Mouse (Mus musculus): ENCODE results near the gene Bcl6. TPM values are rescaled to one million over a fixed set of nuclear protein-coding genes. Genes with fewer than 3 reads are reported as not detected.

Gene Bcl6
- polyA plus RNA-seq, 1 experiment from 2014 or later: 1.2 TPM

DNA sequence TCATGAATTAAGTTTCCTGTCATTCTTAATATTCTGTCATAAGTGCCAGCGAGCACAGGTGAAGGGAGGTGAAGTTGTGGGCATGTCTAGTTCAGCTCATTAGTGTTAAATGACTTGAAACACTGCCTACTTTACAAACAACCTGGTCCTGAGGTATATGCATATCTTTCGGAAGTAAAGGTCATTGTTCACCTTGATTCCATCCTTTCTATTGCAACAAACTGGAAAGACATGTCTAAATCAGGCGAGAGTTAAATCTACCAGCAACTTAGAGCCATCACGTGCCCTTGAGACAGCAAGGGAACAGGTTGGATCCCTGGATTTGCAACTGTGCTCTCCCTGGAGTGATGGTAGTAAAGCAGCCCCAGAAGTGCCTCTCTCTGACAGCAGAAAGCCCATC, 34.0 kb upstream of the Bcl6 start:
- no peak for TF ChIP-seq CTCF (IDR thresholded peaks at IDR 0.05; ENCODE audit: low read depth)
- Histone ChIP-seq H3K9me3 (ENCODE audit: low read depth, low read length) (no peaks in the 10 kb centered on the region), H3K27me3 (ENCODE audit: insufficient read depth, low read length) (no peaks in the 10 kb centered on the region), H3K36me3 (ENCODE audit: insufficient read depth) (no peaks in the 10 kb centered on the region), H3K4me3 (ENCODE audit: low read depth, low read length) (no peak overlapping the region), H3K9ac (no peak overlapping the region), H3K27ac (ENCODE audit: low read depth) (no peak overlapping the region), H3K4me2 (no peak overlapping the region), H3K4me1 (ENCODE audit: insufficient read depth) (no peaks in the 10 kb centered on the region)
- DNase-seq (no peak), ATAC-seq (ENCODE audit: insufficient read depth) (no peak)
- WGBS: 84% methylated on average over 4 of the region's 4 CpGs

DNA sequence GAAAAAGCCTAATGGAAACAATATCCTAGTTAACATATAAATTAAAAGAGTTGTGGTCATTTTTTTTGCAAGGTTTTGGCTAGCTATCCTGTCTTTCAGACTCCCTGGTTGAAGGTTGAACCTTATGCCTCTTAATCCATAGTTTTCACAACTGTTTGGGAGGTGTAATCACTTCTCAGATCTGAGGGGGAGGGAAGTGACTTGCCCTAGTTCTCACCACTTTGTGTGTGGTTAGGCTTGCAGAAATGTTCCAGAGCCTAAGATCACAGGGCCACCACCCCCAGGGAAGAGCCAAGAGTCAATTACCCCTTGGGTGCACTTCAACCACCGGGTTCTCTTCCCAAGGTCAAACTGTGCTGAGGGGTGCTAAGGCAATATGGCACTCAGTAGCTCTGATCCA, 33.1 kb upstream of the Bcl6 start:
- Histone ChIP-seq H3K9me3 (ENCODE audit: low read depth, low read length) (no peaks in the 10 kb centered on the region), H3K4me3 (ENCODE audit: low read depth, low read length) (no peak overlapping the region), H3K36me3 (ENCODE audit: insufficient read depth) (no peaks in the 10 kb centered on the region), H3K27ac (ENCODE audit: low read depth) (no peak overlapping the region), H3K4me1 (ENCODE audit: insufficient read depth) (no peaks in the 10 kb centered on the region), H3K9ac (no peak overlapping the region), H3K4me2 (no peak overlapping the region), H3K27me3 (ENCODE audit: insufficient read depth, low read length) (no peaks in the 10 kb centered on the region)
- WGBS: 42% methylated on average over 1 of the region's 1 CpGs
- no peak for TF ChIP-seq CTCF (IDR thresholded peaks at IDR 0.05; ENCODE audit: low read depth)
- ATAC-seq (ENCODE audit: insufficient read depth): no peak
- no peak for DNase-seq

DNA sequence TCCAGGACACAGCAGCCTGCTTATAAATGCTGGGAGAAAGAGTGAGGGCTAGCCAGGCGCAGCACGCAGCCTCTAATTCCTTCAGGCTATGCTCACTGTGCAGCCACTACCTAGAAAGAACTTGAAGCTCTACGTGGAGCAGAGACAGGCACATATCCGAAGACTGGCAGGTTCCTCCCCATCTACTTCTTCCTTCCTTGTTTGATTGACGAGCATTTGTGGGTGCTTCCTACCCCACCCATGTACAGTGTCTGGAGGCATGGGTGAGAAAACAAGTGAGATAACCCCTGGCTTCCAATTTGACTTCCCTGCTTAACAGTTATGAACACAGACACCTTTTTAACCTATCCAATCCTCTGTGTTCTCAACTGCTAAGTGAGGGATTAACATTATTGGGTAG, 28.1 kb upstream of the Bcl6 start:
- H3K4me2 ChIP-seq: no peak overlapping the region
- H3K36me3 ChIP-seq (ENCODE audit: insufficient read depth): no peaks in the 10 kb centered on the region
- no peaks in the 10 kb centered on the region for H3K9me3 ChIP-seq (ENCODE audit: low read depth, low read length)
- H3K4me1 ChIP-seq (ENCODE audit: insufficient read depth): no peaks in the 10 kb centered on the region
- no peak overlapping the region for H3K9ac ChIP-seq
- ATAC-seq (ENCODE audit: insufficient read depth): no peak
- no peak overlapping the region for H3K4me3 ChIP-seq (ENCODE audit: low read depth, low read length)
- H3K27ac ChIP-seq (ENCODE audit: low read depth): no peak overlapping the region
- WGBS: 67% methylated on average over 5 of the region's 5 CpGs
- DNase-seq: no peak
- no peak for TF ChIP-seq CTCF (IDR thresholded peaks at IDR 0.05; ENCODE audit: low read depth)
- no peaks in the 10 kb centered on the region for H3K27me3 ChIP-seq (ENCODE audit: insufficient read depth, low read length)

DNA sequence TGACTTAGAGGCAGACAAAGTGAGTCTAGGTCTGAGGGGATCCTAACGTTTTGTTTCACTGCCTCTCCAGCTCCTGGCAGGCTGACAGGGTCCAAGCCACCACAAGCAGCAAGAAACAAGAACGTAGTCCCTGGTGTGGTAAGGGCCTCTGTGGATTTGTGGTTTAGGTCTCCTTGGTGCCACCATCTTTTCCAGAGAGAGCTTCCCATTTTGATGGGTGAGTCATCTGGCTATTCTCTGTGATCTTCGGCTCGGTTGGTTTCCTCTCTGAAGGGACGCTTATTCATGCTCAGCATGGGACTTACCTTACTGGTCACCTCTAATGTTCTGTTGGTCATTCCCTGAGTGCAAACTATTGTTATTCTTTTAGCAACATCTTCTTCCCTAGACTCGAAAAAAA, 27.6 kb upstream of the Bcl6 start:
- H3K27ac ChIP-seq (ENCODE audit: low read depth): no peak overlapping the region
- H3K4me1 ChIP-seq (ENCODE audit: insufficient read depth): no peaks in the 10 kb centered on the region
- DNase-seq (no peak), ATAC-seq (ENCODE audit: insufficient read depth) (no peak)
- H3K9ac ChIP-seq: no peak overlapping the region
- H3K4me2 ChIP-seq: no peak overlapping the region
- H3K36me3 ChIP-seq (ENCODE audit: insufficient read depth): no peaks in the 10 kb centered on the region
- no peaks in the 10 kb centered on the region for H3K9me3 ChIP-seq (ENCODE audit: low read depth, low read length)
- no peak for TF ChIP-seq CTCF (IDR thresholded peaks at IDR 0.05; ENCODE audit: low read depth)
- no peaks in the 10 kb centered on the region for H3K27me3 ChIP-seq (ENCODE audit: insufficient read depth, low read length)
- H3K4me3 ChIP-seq (ENCODE audit: low read depth, low read length): no peak overlapping the region
- 61% methylated on average over 6 of the region's 6 CpGs for WGBS

DNA sequence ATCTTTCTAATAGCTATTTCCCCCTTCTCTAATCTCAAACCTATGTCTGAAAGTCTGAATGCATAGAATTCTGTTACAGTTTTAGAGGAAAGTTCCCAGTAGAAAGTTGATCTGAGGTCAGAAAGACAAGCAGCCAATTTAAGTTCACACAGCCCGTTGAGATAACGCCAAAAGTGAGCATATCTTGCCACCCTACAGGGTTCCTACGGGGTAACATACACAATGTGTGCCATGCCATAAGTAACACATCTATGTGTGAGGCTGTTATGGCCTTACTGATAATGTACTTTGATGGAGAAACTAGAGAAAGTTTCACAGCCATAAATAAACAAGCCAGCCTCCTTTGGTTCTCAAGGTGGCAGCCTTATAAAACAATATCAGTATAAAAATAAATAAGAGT, 25.7 kb upstream of the Bcl6 start:
- DNase-seq (no peak), ATAC-seq (ENCODE audit: insufficient read depth) (no peak)
- H3K4me2 ChIP-seq: no peak overlapping the region
- H3K9ac ChIP-seq: no peak overlapping the region
- H3K27me3 ChIP-seq (ENCODE audit: insufficient read depth, low read length): no peaks in the 10 kb centered on the region
- H3K27ac ChIP-seq (ENCODE audit: low read depth): no peak overlapping the region
- no peaks in the 10 kb centered on the region for H3K36me3 ChIP-seq (ENCODE audit: insufficient read depth)
- no peak for TF ChIP-seq CTCF (IDR thresholded peaks at IDR 0.05; ENCODE audit: low read depth)
- no peak overlapping the region for H3K4me3 ChIP-seq (ENCODE audit: low read depth, low read length)
- no peaks in the 10 kb centered on the region for H3K4me1 ChIP-seq (ENCODE audit: insufficient read depth)
- no peaks in the 10 kb centered on the region for H3K9me3 ChIP-seq (ENCODE audit: low read depth, low read length)
- 34% methylated on average over 3 of the region's 3 CpGs for WGBS

DNA sequence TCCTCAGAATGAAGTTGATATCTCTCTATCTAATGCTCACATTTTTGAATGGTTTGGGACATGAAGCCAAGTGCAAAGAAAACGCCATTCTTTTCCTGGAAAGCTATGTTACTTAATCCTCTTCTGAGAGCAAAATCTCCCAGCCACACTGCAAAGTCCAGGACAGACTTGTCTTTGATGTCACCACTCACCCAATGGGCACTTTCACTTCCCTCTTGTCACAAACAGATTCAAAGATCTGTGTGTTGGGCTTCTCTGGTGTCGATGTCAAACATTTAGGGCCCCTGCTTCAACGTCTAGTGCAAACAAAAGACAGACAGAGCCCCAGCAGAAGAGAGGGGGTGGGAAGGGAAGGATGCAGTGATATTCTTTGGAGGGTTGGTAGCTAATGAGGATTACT, 23.4 kb upstream of the Bcl6 start:
- peak; percentile 8 for DNase-seq
- Histone ChIP-seq H3K4me1 (ENCODE audit: insufficient read depth) (no peaks in the 10 kb centered on the region), H3K4me3 (ENCODE audit: low read depth, low read length) (no peak overlapping the region), H3K27ac (ENCODE audit: low read depth) (no peak overlapping the region), H3K9me3 (ENCODE audit: low read depth, low read length) (no peaks in the 10 kb centered on the region), H3K36me3 (ENCODE audit: insufficient read depth) (no peaks in the 10 kb centered on the region), H3K27me3 (ENCODE audit: insufficient read depth, low read length) (no peaks in the 10 kb centered on the region), H3K4me2 (no peak overlapping the region), H3K9ac (no peak overlapping the region)
- WGBS: 20% methylated on average over 3 of the region's 3 CpGs
- ATAC-seq (ENCODE audit: insufficient read depth): no peak
- TF ChIP-seq CTCF (IDR thresholded peaks at IDR 0.05; ENCODE audit: low read depth): no peak

DNA sequence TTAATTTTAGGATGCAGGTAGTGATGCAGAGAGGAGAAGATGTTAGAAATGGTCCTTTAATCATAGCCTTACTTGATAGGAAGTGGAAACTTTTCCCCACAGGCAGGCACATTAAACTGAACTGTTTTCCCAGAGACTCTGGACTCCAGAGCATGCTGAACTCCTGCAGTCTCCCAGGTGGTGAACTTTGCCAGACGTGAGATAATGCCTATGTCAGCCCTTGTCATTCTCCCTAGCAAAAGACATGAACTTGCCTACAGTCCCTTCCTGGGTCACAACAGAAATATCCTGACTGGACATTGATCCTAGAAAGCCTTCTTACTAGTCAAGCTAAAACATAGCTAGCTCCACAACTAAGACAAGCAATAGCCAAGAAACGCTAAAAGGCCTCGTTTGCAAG, 22.7 kb upstream of the Bcl6 start:
- no peak for TF ChIP-seq CTCF (IDR thresholded peaks at IDR 0.05; ENCODE audit: low read depth)
- no peak overlapping the region for H3K4me2 ChIP-seq
- ATAC-seq (ENCODE audit: insufficient read depth): no peak
- WGBS: 77% methylated on average over 3 of the region's 3 CpGs
- no peak overlapping the region for H3K9ac ChIP-seq
- no peaks in the 10 kb centered on the region for H3K27me3 ChIP-seq (ENCODE audit: insufficient read depth, low read length)
- H3K4me3 ChIP-seq (ENCODE audit: low read depth, low read length): no peak overlapping the region
- no peaks in the 10 kb centered on the region for H3K36me3 ChIP-seq (ENCODE audit: insufficient read depth)
- H3K27ac ChIP-seq (ENCODE audit: low read depth): no peak overlapping the region
- no peak for DNase-seq
- H3K4me1 ChIP-seq (ENCODE audit: insufficient read depth): no peaks in the 10 kb centered on the region
- H3K9me3 ChIP-seq (ENCODE audit: low read depth, low read length): no peaks in the 10 kb centered on the region

DNA sequence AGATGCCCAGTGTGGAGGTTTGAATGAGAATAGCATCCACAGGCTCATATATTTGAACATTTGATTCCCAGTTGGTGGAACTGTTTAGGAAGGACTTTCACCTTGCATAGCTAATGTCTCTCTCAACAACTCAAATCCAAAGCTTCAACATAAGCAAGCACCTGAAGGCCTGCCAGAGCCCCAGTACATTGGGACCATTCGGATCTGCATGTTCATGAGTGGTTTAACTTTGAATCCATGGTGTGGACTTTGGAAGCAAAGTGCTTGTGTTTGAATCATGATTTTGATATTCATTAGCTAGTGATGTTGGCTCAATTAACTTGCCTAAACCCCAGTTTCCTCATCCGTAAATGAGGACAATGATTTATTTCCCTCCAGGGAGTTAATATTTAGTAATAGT, 21.2 kb upstream of the Bcl6 start:
- no peak overlapping the region for H3K4me2 ChIP-seq
- whole genome bisulfite sequencing: 94% methylated on average over 2 of the region's 2 CpGs
- ATAC-seq (ENCODE audit: insufficient read depth): no peak
- H3K4me3 ChIP-seq (ENCODE audit: low read depth, low read length): no peak overlapping the region
- no peak overlapping the region for H3K9ac ChIP-seq
- no peak for TF ChIP-seq CTCF (IDR thresholded peaks at IDR 0.05; ENCODE audit: low read depth)
- H3K27me3 ChIP-seq (ENCODE audit: insufficient read depth, low read length): no peaks in the 10 kb centered on the region
- DNase-seq: no peak
- H3K9me3 ChIP-seq (ENCODE audit: low read depth, low read length): no peaks in the 10 kb centered on the region
- H3K36me3 ChIP-seq (ENCODE audit: insufficient read depth): no peaks in the 10 kb centered on the region
- H3K4me1 ChIP-seq (ENCODE audit: insufficient read depth): no peaks in the 10 kb centered on the region
- no peak overlapping the region for H3K27ac ChIP-seq (ENCODE audit: low read depth)

All from lung, embryonic 14.5 days (tissue).